ENCODE assay signal across 18 mouse cellular contexts in genomic region chr10:54103671-54104070, GRCm38 (mm10). TPM values are rescaled to one million over a fixed set of nuclear protein-coding genes. Genes with fewer than 3 reads are reported as not detected.
DNase-seq lines count a peak whose midpoint lies in the region; ATAC-seq and TF ChIP-seq lines count a peak whose summit lies in the region.
"Had no signal": no experiment of that assay in that cellular context is flagged by ENCODE, and none has a peak within 500 bp of the region (broad histone marks: within the 10 kb centered on the region; RNA-seq: fewer than 3 reads in every experiment).

No protein-coding gene starts in this region.

- no peak overlapping the region for H3K27ac ChIP-seq in forebrain, embryonic 13.5 days
- H3K27ac ChIP-seq in forebrain, embryonic 16.5 days (ENCODE audit: low read length) = no peak overlapping the region
- no peak overlapping the region for H3K27ac ChIP-seq in midbrain, embryonic 14.5 days (replicated peaks; ENCODE audit: low read depth, low read length)
- H3K27ac ChIP-seq in midbrain, embryonic 15.5 days = no peak overlapping the region
- no peak overlapping the region for H3K27ac ChIP-seq in stomach, postnatal 0 days (replicated peaks)
- H3K27ac ChIP-seq: heart, embryonic 10.5 days; hindbrain, embryonic 10.5 days; hindbrain, postnatal 0 days had no signal

- TF ChIP-seq EP300 in stomach, postnatal 0 days (optimal IDR thresholded peaks at IDR 0.05) = no peak

- no peaks in the 10 kb centered on the region for H3K36me3 ChIP-seq in forebrain, embryonic 13.5 days (ENCODE audit: poor library complexity, severe bottlenecking)
- H3K36me3 ChIP-seq in forebrain, embryonic 16.5 days (ENCODE audit: control insufficient read depth, insufficient read depth) = no peaks in the 10 kb centered on the region
- H3K36me3 ChIP-seq in midbrain, embryonic 14.5 days (ENCODE audit: control insufficient read depth, insufficient read depth, low read length) = no peaks in the 10 kb centered on the region
- no peaks in the 10 kb centered on the region for H3K36me3 ChIP-seq in midbrain, embryonic 15.5 days (replicated peaks)
- H3K36me3 ChIP-seq in stomach, postnatal 0 days (ENCODE audit: control insufficient read depth, insufficient read depth, low read length) = no peaks in the 10 kb centered on the region
- H3K36me3 ChIP-seq: heart, embryonic 10.5 days; hindbrain, embryonic 10.5 days had no signal

- no peak for TF ChIP-seq CTCF in stomach, postnatal 0 days (IDR thresholded peaks at IDR 0.05; ENCODE audit: low read depth)

- no peak overlapping the region for H3K4me3 ChIP-seq in forebrain, embryonic 13.5 days
- no peak overlapping the region for H3K4me3 ChIP-seq in forebrain, embryonic 16.5 days (replicated peaks; ENCODE audit: low read length)
- no peak overlapping the region for H3K4me3 ChIP-seq in midbrain, embryonic 14.5 days (replicated peaks; ENCODE audit: low read depth, low read length)
- H3K4me3 ChIP-seq in midbrain, embryonic 15.5 days = no peak overlapping the region
- no peak overlapping the region for H3K4me3 ChIP-seq in stomach, postnatal 0 days (ENCODE audit: low read depth, low read length)
- H3K4me3 ChIP-seq: erythroblast, embryonic 14.5 days; heart, embryonic 10.5 days; hindbrain, embryonic 10.5 days had no signal

- 0 out of 2 replicates have a peak, but pooled peaks have one; percentile 24 for ATAC-seq in forebrain, embryonic 13.5 days
- ATAC-seq in forebrain, embryonic 16.5 days = no peak
- ATAC-seq in midbrain, embryonic 14.5 days (ENCODE audit: low FRiP score, low TSS enrichment) = peak; percentile 26; the same call in 1 of the 2 replicates
- ATAC-seq in midbrain, embryonic 15.5 days (replicated peaks) = no peak
- ATAC-seq in stomach, postnatal 0 days (ENCODE audit: low FRiP score, low TSS enrichment) = no peak
- ATAC-seq: forebrain, embryonic 14.5 days; hindbrain, postnatal 0 days; intestine, postnatal 0 days had no signal

- H3K27me3 ChIP-seq in forebrain, embryonic 13.5 days = no peaks in the 10 kb centered on the region
- no peaks in the 10 kb centered on the region for H3K27me3 ChIP-seq in forebrain, embryonic 16.5 days (replicated peaks; ENCODE audit: control insufficient read depth, insufficient read depth, low read length)
- H3K27me3 ChIP-seq in midbrain, embryonic 14.5 days (ENCODE audit: control insufficient read depth, insufficient read depth, low read length) = no peaks in the 10 kb centered on the region
- H3K27me3 ChIP-seq in midbrain, embryonic 15.5 days (replicated peaks) = no peaks in the 10 kb centered on the region
- H3K27me3 ChIP-seq in stomach, postnatal 0 days (ENCODE audit: control insufficient read depth, insufficient read depth, low read length) = no peaks in the 10 kb centered on the region
- H3K27me3 ChIP-seq: CH12.LX had no signal

- 81% methylated on average over 4 of the region's 4 CpGs for WGBS in forebrain, embryonic 13.5 days
- 85% methylated on average over 4 of the region's 4 CpGs for WGBS in forebrain, embryonic 16.5 days
- 89% methylated on average over 4 of the region's 4 CpGs for WGBS in midbrain, embryonic 14.5 days
- WGBS in midbrain, embryonic 15.5 days = 87% methylated on average over 4 of the region's 4 CpGs
- WGBS in stomach, postnatal 0 days = 60% methylated on average over 4 of the region's 4 CpGs

- H3K4me1 ChIP-seq in forebrain, embryonic 13.5 days = no peaks in the 10 kb centered on the region
- H3K4me1 ChIP-seq in forebrain, embryonic 16.5 days (replicated peaks; ENCODE audit: control insufficient read depth, insufficient read depth, low read length) = no peaks in the 10 kb centered on the region
- H3K4me1 ChIP-seq in midbrain, embryonic 14.5 days (ENCODE audit: control insufficient read depth, insufficient read depth, low read length) = no peaks in the 10 kb centered on the region
- no peaks in the 10 kb centered on the region for H3K4me1 ChIP-seq in midbrain, embryonic 15.5 days
- no peaks in the 10 kb centered on the region for H3K4me1 ChIP-seq in stomach, postnatal 0 days (replicated peaks; ENCODE audit: control insufficient read depth, insufficient read depth)
- H3K4me1 ChIP-seq: heart, embryonic 10.5 days; hindbrain, embryonic 10.5 days had no signal

- H3K4me2 ChIP-seq in forebrain, embryonic 13.5 days = no peak overlapping the region
- H3K4me2 ChIP-seq in forebrain, embryonic 16.5 days (ENCODE audit: low read length) = no peak overlapping the region
- no peak overlapping the region for H3K4me2 ChIP-seq in midbrain, embryonic 14.5 days (ENCODE audit: low read length)
- no peak overlapping the region for H3K4me2 ChIP-seq in midbrain, embryonic 15.5 days
- H3K4me2 ChIP-seq in stomach, postnatal 0 days (replicated peaks; ENCODE audit: low read depth) = no peak overlapping the region
- H3K4me2 ChIP-seq: liver, embryonic 11.5 days had no signal

- intact Hi-C loops in left cerebral cortex, postnatal 4 days (cut with DNase I) = no loop called here
- intact Hi-C loops in left cerebral cortex, postnatal 14 days (cut with DNase I) = no loop called here

- no peak overlapping the region for H3K9ac ChIP-seq in forebrain, embryonic 13.5 days
- no peak overlapping the region for H3K9ac ChIP-seq in forebrain, embryonic 16.5 days (replicated peaks; ENCODE audit: low read depth, low read length)
- no peak overlapping the region for H3K9ac ChIP-seq in midbrain, embryonic 14.5 days (replicated peaks; ENCODE audit: low read length)
- no peak overlapping the region for H3K9ac ChIP-seq in midbrain, embryonic 15.5 days
- no peak overlapping the region for H3K9ac ChIP-seq in stomach, postnatal 0 days (ENCODE audit: low read length)

- peak; percentile 5 for DNase-seq in left cerebral cortex, postnatal 4 days
- DNase-seq in left cerebral cortex, postnatal 14 days (ENCODE audit: low spot score in 2 of 2) = no peak
- DNase-seq in midbrain, embryonic 14.5 days = no peak
- DNase-seq in stomach, postnatal 0 days (ENCODE audit: low spot score) = peak; percentile 16
- DNase-seq: adrenal gland, postnatal 14 days; cerebellum, adult 11-12 months; right cerebral cortex, postnatal 25 days had no signal

- no peaks in the 10 kb centered on the region for H3K9me3 ChIP-seq in forebrain, embryonic 13.5 days (replicated peaks)
- H3K9me3 ChIP-seq in forebrain, embryonic 16.5 days (ENCODE audit: control insufficient read depth, low read length) = no peaks in the 10 kb centered on the region
- no peaks in the 10 kb centered on the region for H3K9me3 ChIP-seq in midbrain, embryonic 14.5 days (ENCODE audit: control insufficient read depth, low read length)
- H3K9me3 ChIP-seq in midbrain, embryonic 15.5 days = no peaks in the 10 kb centered on the region
- no peaks in the 10 kb centered on the region for H3K9me3 ChIP-seq in stomach, postnatal 0 days (ENCODE audit: control insufficient read depth, low read length)
- H3K9me3 ChIP-seq: heart, embryonic 10.5 days; hindbrain, embryonic 10.5 days had no signal

RNA-seq across cellular contexts. Expression of gene Man1a, which starts 27.3 kb away (rescaled TPM):
- 1.2 and 1.4 TPM in 2 replicates for polyA plus RNA-seq in forebrain, embryonic 13.5 days (2015; fragmentation: Nextera tagmentation; extraction: Ambion mirVana)
- polyA plus RNA-seq in forebrain, embryonic 16.5 days (2015; fragmentation: Nextera tagmentation; extraction: Ambion mirVana) = 3.2 and 3.8 TPM in 2 replicates
- 10 to 100 TPM; 21.1 to 21.7 TPM for total RNA-seq in left cerebral cortex, postnatal 4 days (2021)
- 10 to 100 TPM; 25.1 to 29.9 TPM for total RNA-seq in left cerebral cortex, postnatal 14 days (2021)
- polyA plus RNA-seq in midbrain, embryonic 14.5 days (2014; fragmentation: Nextera tagmentation; extraction: Ambion mirVana) = 5.8 and 6.4 TPM in 2 replicates
- polyA plus RNA-seq in midbrain, embryonic 15.5 days (2015; fragmentation: Nextera tagmentation; extraction: Ambion mirVana) = 5.0 and 5.3 TPM in 2 replicates
- 11.0 and 11.1 TPM in 2 replicates for polyA plus RNA-seq in stomach, postnatal 0 days (2015; fragmentation: Nextera tagmentation; extraction: Ambion mirVana)

Comparison
In these comparisons a context has a peak if more than half of its experiments do, and no peak if none do; other contexts are left out.
1. ATAC-seq: peak in forebrain, embryonic 13.5 days (single experiment) and midbrain, embryonic 14.5 days (single experiment); none in forebrain, embryonic 16.5 days (single experiment), midbrain, embryonic 15.5 days (single experiment) and stomach, postnatal 0 days (single experiment).
2. DNase-seq: peak in left cerebral cortex, postnatal 4 days (single experiment) and stomach, postnatal 0 days (single experiment); none in left cerebral cortex, postnatal 14 days (0 of 2) and midbrain, embryonic 14.5 days (single experiment).